20 mouse cellular contexts compared by ENCODE assay signal in the genomic region with DNA sequence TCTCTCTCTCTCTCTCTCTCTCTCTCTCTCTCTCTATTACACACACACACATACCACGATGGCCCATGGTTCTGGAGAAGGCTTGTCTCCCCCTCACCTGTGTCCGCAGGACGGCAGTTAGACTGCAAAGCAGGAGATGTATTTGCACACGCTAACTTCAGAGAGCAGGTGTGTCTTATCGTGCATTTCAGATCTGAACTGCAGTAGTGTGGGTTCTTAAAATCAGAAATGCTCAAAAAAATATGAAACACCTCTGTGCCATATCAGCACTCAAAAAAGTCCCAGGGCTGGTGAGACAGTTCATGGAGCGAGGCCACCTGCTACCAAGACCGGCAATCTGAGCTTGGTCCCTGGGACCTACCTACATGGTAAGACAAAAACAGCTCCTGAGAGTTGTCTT. TPM values are rescaled to one million over a fixed set of nuclear protein-coding genes. Genes with fewer than 3 reads are reported as not detected.
"Had no signal": no experiment of that assay in that cellular context is flagged by ENCODE, and none has a peak within 500 bp of the region (broad histone marks: within the 10 kb centered on the region; RNA-seq: fewer than 3 reads in every experiment).

No protein-coding gene starts in this region.

- H3K27ac ChIP-seq: liver, embryonic 14.5 days; midbrain, embryonic 10.5 days; midbrain, embryonic 12.5 days; neural tube, embryonic 13.5 days; neural tube, embryonic 15.5 days had no signal

- DNase-seq: lung, adult 18-20 months; lung, embryonic 14.5 days; lung, postnatal 10 days; lung, postnatal 4 days; midbrain, embryonic 14.5 days; retina, postnatal 1 day; right cerebral cortex, adult 18-20 months; right cerebral cortex, postnatal 25 days; right cerebral cortex, postnatal 4 days; spleen, adult 18-20 months had no signal

- H3K4me3 ChIP-seq: midbrain, embryonic 10.5 days; midbrain, embryonic 12.5 days; myocyte had no signal

RNA-seq across cellular contexts. Expression of gene D430041D05Rik, which starts 1.0 kb away (rescaled TPM):
- total RNA-seq: megakaryocyte, adult 5-6 weeks; megakaryocyte-erythroid progenitor cell, adult 5-6 weeks had no signal
- polyA plus RNA-seq: liver, embryonic 16.5 days; small intestine, adult 2 months had no signal
